Mouse (Mus musculus) lung, postnatal 0 days (tissue): ENCODE measurements around the gene Khk. TPM values are rescaled to one million over a fixed set of nuclear protein-coding genes. Genes with fewer than 3 reads are reported as not detected.

Experiments
- ATAC-seq: fragments of 200-750 bp; cut with Nextera tagmentation; 2 replicates; pipeline ENCODE4 v1.8.0; 2017; ENCODE audit warnings: moderate library complexity
- DNase-seq: peaks from one replicate; pipeline ENCODE4 v3.0.0-alpha.2; 2016; ENCODE audit warnings: low spot score
- H3K27ac ChIP-seq: fragments of 300-500 bp; sonication (generic); 2 replicates; pipeline ENCODE4 v1.5.1; 2014; ENCODE audit warnings: antibody characterized with exemption, mild to moderate bottlenecking, low read length, mixed read lengths
- H3K27me3 ChIP-seq: fragments of 300-500 bp; sonication (generic); replicated peaks from 2 replicates; pipeline ENCODE4 v1.6.1; 2014; ENCODE audit warnings: low read length, mixed read lengths; ENCODE audit not compliant: insufficient read depth
- H3K36me3 ChIP-seq: fragments of 300-500 bp; sonication (generic); 2 replicates; pipeline ENCODE4 v1.6.1; 2014; ENCODE audit warnings: low read length, mixed read lengths; ENCODE audit not compliant: insufficient read depth
- H3K4me1 ChIP-seq: fragments of 300-500 bp; sonication (generic); 2 replicates; pipeline ENCODE4 v1.6.1; 2014; ENCODE audit warnings: antibody characterized with exemption, low read depth, low read length, mixed read lengths; ENCODE audit not compliant: insufficient read depth
- H3K4me2 ChIP-seq: fragments of 300-500 bp; sonication (generic); replicated peaks from 2 replicates; pipeline ENCODE4 v1.6.1; 2014; ENCODE audit warnings: low read depth, mild to moderate bottlenecking, low read length, moderate library complexity, mixed read lengths
- H3K4me3 ChIP-seq: fragments of 300-500 bp; sonication (generic); 2 replicates; pipeline ENCODE4 v1.5.1; 2014; ENCODE audit warnings: low read depth, low read length
- H3K9ac ChIP-seq: fragments of 300-500 bp; sonication (generic); replicated peaks from 2 replicates; pipeline ENCODE4 v1.6.1; 2014; ENCODE audit warnings: low read depth, mild to moderate bottlenecking
- H3K9me3 ChIP-seq: fragments of 300-500 bp; sonication (generic); 2 replicates; pipeline ENCODE4 v1.6.1; 2016; ENCODE audit warnings: low read length, mixed read lengths
- CTCF ChIP-seq: IDR thresholded peaks from 2 replicates; pipeline ENCODE4 v1.5.1; 2016; ENCODE audit warnings: antibody characterized with exemption, mild to moderate bottlenecking
- EP300 ChIP-seq: IDR thresholded peaks from 2 replicates; pipeline ENCODE4 v1.6.1; 2016; ENCODE audit warnings: antibody characterized with exemption, mild to moderate bottlenecking, control low read depth
- WGBS: fragments of 180-500 bp; shearing (Covaris S2); extraction: QIAGEN DNeasy Blood & Tissue Kit; methylation state at CpG from one replicate; pipeline ENCODE4 v1.1.7; 2014; 5-methylcytosine and 5-hydroxymethylcytosine counted together
- polyA plus RNA-seq: library from polyadenylated mRNA; unstranded; fragments of >200 nt; fragmentation: Nextera tagmentation; extraction: Ambion mirVana; gene quantifications from 2 replicates; pipeline ENCODE4 v1.2.1, GENCODE M21; 2015

The Khk gene
- polyA plus RNA-seq, 1 experiment from 2014 or later: 48.7 TPM

- H3K4me2 ChIP-seq: no peak within 1 kb of the TSS
- H3K36me3 ChIP-seq: no peaks in the 10 kb centered on the region
- DNase-seq: peak; percentile 36
- no peaks in the 10 kb centered on the region for H3K27me3 ChIP-seq
- H3K9ac ChIP-seq: no peak within 1 kb of the TSS
- WGBS: 52% methylated on average over 8 of the region's 8 CpGs
- no peaks in the 10 kb centered on the region for H3K4me1 ChIP-seq
- H3K9me3 ChIP-seq: no peaks in the 10 kb centered on the region
- no peak for ATAC-seq
- no peak within 1 kb of the TSS for H3K4me3 ChIP-seq
- no peak for TF ChIP-seq CTCF
- TF ChIP-seq EP300: no peak
- no peak within 1 kb of the TSS for H3K27ac ChIP-seq
Observed at GRCm38 (mm10) chr5:30968416-30968815, 47.2 kb downstream of the Khk start, which contains the start of gene Tcf23. Gene Tcf23 (plus strand): TSS chr5:30968662.

DNA sequence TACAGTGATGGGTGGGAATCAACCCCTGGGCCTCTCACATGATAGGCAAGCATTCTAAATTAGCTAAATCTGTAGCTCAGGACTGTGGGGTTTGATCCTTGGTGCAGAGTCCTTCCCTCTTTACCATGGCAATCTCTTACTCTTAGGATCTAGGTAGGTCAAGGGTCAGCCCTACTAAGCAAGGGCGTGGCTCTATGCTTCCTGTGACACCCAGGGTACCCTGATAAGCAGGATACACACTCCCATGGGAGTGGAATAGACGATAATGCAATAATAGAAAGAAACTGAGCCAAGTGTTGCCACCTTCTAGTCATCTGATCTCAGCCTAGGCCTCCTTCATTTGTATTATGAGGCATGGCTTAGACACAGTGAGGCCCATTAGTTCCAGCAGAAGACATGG is 48.2 kb downstream of the Khk start:
- 45% methylated on average over 2 of the region's 2 CpGs for WGBS
- no peaks in the 10 kb centered on the region for H3K9me3 ChIP-seq
- DNase-seq: no peak
- no peak overlapping the region for H3K27ac ChIP-seq
- no peak overlapping the region for H3K9ac ChIP-seq
- no peaks in the 10 kb centered on the region for H3K4me1 ChIP-seq
- ATAC-seq: no peak
- H3K36me3 ChIP-seq: no peaks in the 10 kb centered on the region
- no peak for TF ChIP-seq CTCF
- TF ChIP-seq EP300: no peak
- no peaks in the 10 kb centered on the region for H3K27me3 ChIP-seq
- no peak overlapping the region for H3K4me3 ChIP-seq
- no peak overlapping the region for H3K4me2 ChIP-seq

DNA sequence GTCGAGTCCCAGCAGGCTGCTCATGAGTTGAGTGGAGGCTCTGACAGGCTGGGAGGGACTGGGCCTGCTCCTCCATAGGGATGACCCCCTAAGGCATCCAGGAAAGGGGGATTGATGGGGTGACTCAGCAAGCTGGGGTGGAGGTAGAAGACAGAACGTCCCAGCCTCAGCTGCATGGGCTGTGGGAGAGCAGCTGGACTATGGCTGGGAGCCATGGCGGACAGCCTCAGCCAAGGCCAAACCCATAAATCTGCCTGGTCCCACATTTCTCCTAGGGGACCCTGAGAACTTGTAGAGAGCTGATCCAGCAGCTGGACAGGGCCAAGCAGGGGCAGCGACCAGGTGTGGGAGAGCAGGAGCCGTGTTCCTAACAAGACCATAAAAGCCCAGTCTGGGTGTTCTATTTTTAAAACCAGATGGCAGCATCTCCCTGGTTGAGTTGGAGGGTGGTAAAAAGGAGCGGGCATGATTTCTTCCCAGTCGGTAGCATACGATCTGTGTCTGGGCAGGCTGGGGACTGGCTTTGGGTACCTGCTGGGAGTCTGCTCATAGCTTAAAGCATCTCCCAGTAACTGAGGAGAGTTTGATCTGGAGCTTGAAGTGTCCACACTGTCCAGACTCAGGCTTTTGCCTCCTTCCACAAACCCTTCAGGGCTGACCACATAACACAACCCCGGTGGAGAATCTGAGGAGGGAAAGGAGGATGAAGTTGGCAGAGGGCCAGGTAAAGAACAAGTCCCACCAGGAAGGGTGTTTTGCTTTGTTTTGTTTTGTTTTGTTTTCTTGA is 53.8 kb downstream of the Khk start:
- Histone ChIP-seq H3K36me3 (no peaks in the 10 kb centered on the region), H3K9ac (no peak overlapping the region), H3K4me3 (no peak overlapping the region), H3K27me3 (no peaks in the 10 kb centered on the region), H3K27ac (no peak overlapping the region), H3K4me1 (no peaks in the 10 kb centered on the region), H3K9me3 (no peaks in the 10 kb centered on the region), H3K4me2 (no peak overlapping the region)
- 58% methylated on average over 9 of the region's 9 CpGs for WGBS
- DNase-seq: peak; percentile 43
- TF ChIP-seq EP300 (peak; percentile 12; the same call in 1 of the 2 replicates), CTCF (no peak)
- ATAC-seq: peak; percentile 80

Other genes starting within 250 kb of the Khk start
- gene Dpysl5, start 209.9 kb upstream of the Khk start, polyA plus RNA-seq: 1.4 and 1.6 TPM in 2 replicates
- gene Mapre3, start 106.8 kb upstream of the Khk start, polyA plus RNA-seq: 23.2 and 27.2 TPM in 2 replicates
- gene Tmem214, start 53.4 kb upstream of the Khk start, polyA plus RNA-seq: 58.2 and 63.8 TPM in 2 replicates
- 9.9 and 10.2 TPM in 2 replicates for gene Agbl5, start 32.7 kb upstream of the Khk start, polyA plus RNA-seq
- 340 and 365 TPM in 2 replicates for gene Ost4, start 13.6 kb upstream of the Khk start, polyA plus RNA-seq
- 121 and 135 TPM in 2 replicates for gene Emilin1, start 8.0 kb upstream of the Khk start, polyA plus RNA-seq
- 1.8 and 2.3 TPM in 2 replicates for gene Cgref1, start 24.2 kb downstream of the Khk start, polyA plus RNA-seq
- 76.5 and 79.7 TPM in 2 replicates for gene Preb, start 38.9 kb downstream of the Khk start, polyA plus RNA-seq
- gene Tcf23, start 47.2 kb downstream of the Khk start, polyA plus RNA-seq: 0.44 and 0.49 TPM in 2 replicates
- gene Atraid, start 126.9 kb downstream of the Khk start, polyA plus RNA-seq: 260 and 289 TPM in 2 replicates
- 3.4 and 3.6 TPM in 2 replicates for gene Slc5a6, start 127.5 kb downstream of the Khk start, polyA plus RNA-seq
- 4.1 and 4.2 TPM in 2 replicates for gene Cad, start 133.3 kb downstream of the Khk start, polyA plus RNA-seq
- not detected in 2 replicates for gene Dnajc5g, start 184.9 kb downstream of the Khk start, polyA plus RNA-seq
- gene Slc30a3, start 186.8 kb downstream of the Khk start, polyA plus RNA-seq: not detected in 2 replicates
- gene Trim54, start 195.3 kb downstream of the Khk start, polyA plus RNA-seq: 0.49 and 0.55 TPM in 2 replicates
- gene Ucn, start 217.4 kb downstream of the Khk start, polyA plus RNA-seq: not detected in 2 replicates
- gene Mpv17, start 232.8 kb downstream of the Khk start, polyA plus RNA-seq: 38.2 and 53.6 TPM in 2 replicates